Mouse (Mus musculus): ENCODE results near the gene Uspl1.

Uspl1 gene

DNA sequence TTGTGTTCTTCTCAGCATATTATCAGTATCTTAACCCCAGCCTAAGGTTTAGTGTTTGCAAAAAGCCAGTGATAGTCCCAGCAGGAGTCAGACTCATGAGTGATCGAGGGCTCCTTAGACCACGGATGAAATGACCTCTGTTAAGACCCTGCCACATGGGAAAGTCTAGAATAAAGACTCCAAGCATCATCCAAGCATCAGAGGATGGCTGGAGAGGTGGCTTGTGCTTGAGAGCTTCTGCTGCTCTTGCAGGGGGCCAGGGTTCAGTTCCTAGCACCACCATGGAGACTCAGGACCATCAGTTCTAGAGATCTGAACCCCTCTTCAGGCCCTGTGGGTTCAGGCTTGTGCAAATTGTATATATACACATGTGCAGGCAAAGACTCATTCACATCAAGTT lies 16.1 kb upstream of the Uspl1 start:
- DNase-seq (ENCODE audit: low read depth, low spot score): no peak

DNA sequence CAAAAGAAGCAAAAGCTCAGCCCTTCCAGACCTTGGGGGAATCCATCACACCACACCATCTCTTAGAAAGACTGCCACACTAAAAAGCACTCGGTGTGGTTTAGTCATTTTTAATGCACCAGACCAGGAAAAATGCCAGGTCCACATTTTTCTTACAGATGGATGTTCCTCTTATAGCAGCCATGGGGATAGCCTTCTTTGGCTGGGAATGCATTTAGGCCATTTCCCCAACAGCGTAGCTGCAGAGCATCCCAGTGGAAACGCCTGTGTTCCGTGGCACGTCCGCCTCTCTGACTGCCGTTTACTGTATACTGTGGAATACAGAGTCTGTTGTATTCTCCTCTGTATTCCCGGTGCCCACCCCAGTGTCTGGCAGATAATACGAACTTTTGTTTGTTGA lies 15.3 kb upstream of the Uspl1 start:
- no peak for DNase-seq (ENCODE audit: low read depth, low spot score)

DNA sequence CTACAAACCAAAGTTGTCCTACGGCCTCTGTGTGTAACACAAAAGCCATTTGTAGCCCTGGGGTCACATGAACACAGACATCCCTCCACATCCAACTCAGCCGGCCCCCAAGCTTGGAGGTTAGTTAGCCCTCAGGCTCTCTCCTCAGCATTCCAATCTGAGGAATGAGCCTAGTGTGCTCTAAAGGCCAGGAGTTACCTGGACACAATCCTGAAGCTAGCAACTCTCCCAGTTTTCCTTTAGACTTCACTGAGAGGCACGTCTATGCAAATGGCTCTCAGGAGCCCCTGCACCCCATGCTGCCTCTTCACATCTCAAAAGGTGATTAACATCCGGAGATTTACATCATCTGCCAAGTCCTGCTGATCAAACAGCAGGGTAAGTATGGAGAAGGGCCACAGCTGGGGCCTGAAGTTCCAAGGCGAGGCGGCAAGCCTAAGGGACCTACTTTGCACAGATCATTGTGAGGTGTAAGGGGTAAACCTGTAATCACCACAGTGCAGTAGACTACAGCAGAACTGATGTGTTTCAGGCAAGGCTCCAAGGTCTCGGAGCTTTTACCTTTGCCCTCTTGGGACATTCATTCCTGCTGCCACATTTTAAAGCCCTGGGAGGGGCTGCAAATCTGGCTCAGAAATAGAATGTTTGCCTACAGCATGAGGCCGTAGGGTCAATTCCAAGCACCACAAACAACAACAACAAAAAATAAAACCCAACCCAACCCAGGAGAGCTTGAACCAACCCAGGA lies 13.1 kb upstream of the Uspl1 start:
- DNase-seq (ENCODE audit: low read depth, low spot score): no peak

DNA sequence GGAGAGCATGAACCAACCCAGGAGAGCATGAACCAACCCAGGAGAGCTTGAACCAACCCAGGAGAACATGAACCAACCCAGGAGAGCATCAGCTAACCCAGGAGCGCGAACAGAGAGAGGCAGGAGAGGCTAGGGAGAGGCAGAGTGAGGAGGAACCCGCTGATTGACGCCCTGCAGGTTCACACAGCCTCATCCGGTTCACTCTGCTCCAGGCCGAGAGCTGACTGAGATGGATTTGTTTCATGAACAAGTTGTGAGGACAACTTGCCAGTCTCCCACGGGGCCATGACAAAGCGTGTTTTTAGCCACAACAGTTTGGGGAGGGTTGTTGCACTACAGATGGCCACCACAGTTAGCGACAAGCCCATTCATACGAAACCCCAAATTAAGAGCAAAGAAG lies 11.9 kb upstream of the Uspl1 start:
- no peak for DNase-seq (ENCODE audit: low read depth, low spot score)

DNA sequence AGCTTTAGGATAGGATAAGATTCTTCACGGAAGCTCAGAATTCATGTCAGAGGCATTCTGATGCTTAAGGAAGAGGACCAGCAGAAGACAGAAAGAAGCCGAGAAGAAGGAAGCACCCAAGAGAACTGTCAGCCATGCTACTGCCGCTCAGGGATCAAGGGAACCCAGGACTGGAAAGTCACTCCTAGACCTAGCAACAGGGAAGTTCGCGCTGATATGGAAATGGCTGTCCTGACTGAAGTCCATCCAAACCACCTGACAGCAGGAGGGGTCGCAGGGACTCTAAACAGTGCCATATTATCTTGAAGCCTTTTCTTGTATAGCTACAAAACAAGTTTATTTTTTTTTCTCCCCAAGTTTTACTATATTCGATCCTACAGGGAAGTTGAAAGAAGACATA lies 9.6 kb upstream of the Uspl1 start:
- DNase-seq (ENCODE audit: low read depth, low spot score): no peak

DNA sequence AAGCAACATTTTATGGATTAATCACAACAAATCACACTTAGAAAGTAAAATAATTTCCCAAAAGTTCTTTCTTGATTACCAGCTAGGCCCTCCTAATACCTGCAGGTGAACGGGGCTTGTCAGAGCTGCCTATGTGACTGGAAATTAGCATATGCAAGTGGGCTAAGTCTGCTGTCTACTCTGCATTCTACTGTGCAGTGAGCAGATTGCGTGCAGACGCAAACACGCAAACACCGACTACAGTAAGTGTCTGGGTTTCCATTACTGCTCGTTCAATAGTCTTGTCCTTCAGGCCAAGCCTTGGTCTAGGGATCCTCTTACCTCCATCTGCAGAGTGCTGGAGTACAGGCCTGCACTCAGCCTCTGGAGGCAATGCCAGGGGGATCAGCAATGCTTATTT lies 8.4 kb upstream of the Uspl1 start:
- DNase-seq (ENCODE audit: low read depth, low spot score): no peak

DNA sequence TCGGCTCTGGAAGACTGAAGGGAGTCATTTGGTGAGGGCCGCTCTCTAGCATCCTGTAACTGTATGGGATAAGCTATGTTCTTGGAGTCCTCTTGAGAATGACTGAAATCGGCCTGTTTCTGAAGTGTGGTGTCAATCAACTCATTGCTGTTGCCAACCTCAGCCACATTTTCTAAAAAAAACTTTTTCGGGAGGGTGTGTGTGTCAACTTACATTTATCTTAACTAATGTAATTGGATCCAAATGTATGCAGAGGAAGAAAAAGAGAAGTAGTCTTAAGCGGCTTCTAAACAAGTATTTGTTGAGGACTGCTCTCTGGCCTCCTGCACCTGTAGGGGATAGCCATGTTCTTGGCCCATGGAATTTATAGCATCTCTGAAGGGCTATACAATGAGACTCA lies 6.1 kb upstream of the Uspl1 start:
- no peak for DNase-seq (ENCODE audit: low read depth, low spot score)

DNA sequence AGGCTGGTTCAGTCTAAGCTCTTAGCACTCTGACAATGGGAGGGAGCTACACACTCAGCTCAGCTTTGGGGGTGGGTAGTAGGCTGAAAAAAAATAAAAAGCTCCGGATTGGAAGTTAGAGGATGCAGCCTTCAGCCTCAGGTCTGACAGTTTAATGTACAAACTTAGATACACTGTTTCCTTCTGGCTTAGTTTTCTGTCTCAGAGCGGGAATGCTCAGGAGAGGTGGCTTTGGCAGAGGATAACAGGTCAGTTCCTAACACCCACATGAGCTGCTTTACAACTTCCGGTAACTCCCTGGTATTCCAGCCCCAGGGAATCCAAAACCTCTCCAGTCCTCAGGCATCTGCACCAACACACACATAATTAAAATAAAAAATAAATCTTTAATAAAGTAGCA lies 4.3 kb upstream of the Uspl1 start:
- no peak for DNase-seq (ENCODE audit: low read depth, low spot score)

DNA sequence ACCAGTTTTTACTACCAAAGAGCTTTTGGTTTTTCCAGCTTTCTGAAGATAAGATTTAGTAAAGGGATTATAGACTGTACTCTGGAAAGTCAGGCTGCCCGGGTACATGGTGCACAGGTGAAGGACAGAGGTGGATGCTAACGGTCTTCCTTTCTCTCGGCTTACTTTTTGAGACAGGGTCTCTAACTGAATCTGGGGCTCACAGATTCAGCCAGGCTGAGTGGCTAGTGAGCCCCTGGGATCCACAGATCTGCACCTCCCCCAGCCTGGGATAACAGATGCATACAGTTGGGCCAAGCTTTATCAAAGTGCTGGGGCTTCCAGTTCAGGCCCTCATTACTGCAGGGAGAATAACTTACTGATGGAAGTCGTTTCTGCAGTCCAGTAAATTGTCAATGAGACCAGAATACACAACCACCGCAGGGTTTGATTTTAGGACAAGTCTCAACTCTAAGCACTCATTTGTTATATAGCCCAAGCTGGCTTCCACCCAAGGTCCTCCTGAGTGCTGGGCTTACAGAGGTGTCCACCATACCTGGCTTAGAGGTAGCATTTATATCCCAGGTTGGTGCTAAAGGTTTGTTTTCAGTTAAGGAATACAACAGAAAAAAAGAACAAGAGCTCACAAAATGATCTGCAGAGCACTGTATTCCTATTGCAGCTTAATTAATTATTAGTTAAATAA lies 1.8 kb upstream of the Uspl1 start:
- DNase-seq (ENCODE audit: low read depth, low spot score): no peak

DNA sequence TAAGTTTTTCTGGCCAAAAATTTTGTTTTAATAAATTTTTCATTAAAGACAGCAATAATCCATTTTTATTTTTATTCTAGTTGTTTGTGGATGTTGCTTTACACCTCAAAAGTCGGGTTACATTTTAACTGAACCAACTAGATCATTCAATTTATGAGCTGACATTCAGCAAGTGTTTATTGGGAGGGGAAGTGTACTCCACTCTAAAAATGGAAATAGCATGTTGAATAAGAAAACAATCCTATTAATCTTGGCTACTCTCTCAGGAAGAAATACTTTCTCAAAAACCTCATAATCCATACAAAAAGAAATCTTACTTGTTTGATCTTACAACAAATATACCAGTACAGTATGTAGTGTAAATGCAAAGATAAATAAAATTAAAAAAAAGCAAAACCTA lies 1.0 kb upstream of the Uspl1 start:
- DNase-seq (ENCODE audit: low read depth, low spot score): no peak

DNA sequence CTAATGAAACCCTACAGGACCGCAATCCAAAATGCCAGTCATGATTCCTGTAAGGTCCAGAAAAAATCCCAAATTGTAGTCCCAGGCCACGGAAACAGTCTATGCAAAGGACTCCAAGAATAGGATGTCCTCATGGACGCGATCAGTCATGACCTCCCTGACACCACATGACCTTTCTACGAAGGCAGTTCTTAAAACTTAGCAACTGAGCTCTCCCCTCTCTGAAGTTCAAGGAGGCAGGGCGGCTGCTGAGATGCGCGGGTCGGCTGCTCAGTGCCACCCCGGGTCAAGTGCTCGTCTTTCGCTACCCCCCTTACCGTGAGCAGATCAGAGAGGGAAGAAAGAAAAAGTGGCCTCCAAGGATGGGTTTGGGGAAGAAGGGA lies 438 bp upstream of the Uspl1 start:
- DNase-seq (ENCODE audit: low read depth, low spot score): no peak

DNA sequence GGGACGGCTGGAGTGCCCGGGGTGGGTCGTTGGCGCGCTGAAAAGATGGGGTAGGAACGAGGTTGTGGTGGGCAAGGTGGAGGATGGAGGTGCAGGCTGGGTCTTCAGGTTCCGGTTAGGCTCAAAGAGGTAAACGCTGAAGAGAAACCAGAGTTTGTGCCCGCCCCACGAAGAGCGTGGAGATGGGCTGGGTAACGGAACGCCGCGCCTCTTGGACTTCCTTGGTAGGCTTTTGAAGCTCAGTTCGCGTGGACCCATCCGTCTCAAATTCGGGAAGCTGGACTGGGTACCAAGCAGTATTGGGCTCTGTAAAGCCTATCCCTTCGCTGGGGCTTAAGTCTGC lies 665 bp downstream of the Uspl1 start:
- no peak for DNase-seq (ENCODE audit: low read depth, low spot score)

DNA sequence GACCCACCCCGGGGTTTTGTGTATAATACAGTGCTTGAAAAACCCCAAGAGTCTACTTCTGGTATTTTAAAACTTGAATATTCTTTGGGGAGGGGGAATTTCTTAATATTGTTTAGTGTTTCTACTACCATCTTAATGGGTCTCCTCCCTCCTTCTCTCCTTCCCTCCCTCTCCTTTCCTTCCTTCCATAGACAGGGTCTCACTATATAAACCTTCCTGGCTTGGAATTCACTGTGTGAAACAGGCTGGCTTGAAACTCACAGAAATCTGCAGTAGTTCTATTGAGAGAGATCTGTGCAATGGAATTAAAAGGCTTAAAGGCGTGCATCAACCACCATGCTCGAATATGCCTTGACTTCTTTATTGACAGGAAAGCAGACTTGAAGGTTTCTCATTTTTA lies 1.7 kb downstream of the Uspl1 start:
- DNase-seq (ENCODE audit: low read depth, low spot score): no peak

DNA sequence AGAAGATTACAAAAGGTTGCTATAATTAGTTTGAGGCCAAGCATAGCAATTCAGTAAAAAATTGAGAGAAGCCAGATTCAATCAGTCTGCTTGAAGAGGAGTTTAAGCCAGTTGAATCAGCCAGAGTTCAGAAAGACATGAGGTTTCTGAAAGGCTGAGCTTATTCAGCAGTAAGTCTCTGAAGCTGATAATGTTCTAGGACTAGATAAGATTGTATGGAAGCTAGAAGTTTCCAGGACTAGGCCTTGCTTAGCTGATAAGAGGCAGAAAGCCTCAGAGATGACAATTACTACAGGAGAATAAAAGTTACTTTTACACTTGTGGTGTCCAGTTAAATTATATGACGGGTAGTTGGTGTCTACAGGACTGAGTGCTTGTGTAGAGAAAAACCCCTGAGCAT lies 6.0 kb downstream of the Uspl1 start:
- DNase-seq (ENCODE audit: low read depth, low spot score): no peak

DNA sequence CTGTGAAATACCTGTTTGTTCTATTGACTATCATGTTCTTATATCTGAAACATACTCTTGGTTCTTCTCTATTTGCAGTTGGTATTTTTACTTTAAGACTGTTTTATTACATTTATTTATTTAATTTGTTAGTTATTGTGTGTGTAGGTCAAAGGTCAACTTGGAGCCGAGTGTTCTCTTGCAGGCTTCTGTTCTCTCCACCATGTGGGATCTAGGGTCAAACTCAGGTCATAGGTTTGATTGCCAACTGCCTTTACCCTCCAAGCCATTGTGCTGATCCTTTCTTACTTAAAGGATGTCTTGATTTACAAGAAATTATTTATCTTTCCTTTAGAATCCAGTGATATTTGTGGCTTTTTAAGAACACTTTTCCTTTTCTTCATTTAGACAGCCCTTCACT lies 12.5 kb downstream of the Uspl1 start:
- DNase-seq (ENCODE audit: low read depth, low spot score): no peak

DNA sequence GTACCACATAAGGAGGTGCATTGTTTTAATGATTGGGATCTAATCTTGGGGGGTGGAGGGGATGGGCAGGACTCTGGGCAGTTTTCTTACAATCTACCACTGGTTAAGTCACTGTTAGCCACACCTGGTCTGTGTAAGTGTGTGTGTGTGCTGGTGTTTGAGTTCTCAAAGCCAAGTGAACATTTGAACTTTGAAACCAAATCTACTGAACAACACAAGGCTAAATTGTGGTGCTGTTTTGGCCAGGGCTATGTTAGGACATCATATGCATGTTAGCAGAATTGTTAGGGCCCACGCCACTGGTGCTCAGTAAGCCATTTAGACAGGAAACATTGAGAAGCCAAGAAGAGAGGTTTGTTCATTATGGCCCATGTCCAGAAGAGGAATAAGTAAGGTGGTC lies 14.6 kb downstream of the Uspl1 start:
- no peak for DNase-seq (ENCODE audit: low read depth, low spot score)

DNA sequence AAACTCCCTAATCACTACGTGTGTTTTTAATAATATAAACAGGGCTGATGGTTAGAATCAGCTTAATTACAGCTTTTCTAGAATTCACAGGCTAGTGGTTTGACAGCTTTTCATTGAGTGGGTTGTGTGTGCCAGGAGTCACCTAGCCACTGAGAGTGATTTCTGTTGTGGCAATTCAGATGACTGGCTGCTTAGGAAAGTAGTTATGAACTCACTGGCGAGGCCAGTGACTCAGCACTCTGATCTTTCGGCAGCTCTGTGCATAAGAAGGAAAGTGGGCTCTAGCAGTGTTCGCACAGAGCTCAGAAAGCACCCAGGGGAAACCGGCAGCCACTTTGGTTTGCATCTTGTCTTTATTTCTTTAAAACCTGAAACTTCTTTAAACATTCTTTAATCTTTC lies 18.8 kb downstream of the Uspl1 start:
- no peak for DNase-seq (ENCODE audit: low read depth, low spot score)

DNA sequence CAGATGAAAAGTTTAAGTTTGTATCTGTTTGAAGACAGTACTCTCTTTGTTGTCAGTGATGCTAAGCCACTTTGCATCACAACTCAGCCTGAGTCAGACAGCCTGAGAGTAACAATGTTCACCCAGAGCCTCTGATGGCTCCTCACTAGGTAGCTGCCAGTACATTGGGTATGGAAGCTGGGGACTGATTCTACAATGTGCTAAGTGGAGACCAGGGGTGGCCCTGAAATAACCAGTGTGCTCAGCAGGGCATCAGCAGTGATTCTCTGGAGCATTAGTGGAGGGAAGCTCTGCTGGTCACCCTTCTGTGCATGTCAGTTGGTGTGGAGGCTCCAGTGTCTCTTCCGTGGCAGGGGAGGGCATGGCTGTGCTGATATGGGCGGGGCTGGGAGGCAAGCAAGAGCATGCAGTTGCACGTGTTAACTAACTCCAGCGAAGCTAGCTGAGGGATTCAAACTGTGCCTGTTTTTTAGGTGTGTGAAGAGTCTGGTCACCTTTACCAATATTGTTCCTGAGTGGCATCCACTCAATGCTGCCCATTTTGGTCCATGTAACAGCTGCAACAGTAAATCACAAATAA lies 19.7 kb downstream of the Uspl1 start:
- no peak for DNase-seq (ENCODE audit: low read depth, low spot score)

DNA sequence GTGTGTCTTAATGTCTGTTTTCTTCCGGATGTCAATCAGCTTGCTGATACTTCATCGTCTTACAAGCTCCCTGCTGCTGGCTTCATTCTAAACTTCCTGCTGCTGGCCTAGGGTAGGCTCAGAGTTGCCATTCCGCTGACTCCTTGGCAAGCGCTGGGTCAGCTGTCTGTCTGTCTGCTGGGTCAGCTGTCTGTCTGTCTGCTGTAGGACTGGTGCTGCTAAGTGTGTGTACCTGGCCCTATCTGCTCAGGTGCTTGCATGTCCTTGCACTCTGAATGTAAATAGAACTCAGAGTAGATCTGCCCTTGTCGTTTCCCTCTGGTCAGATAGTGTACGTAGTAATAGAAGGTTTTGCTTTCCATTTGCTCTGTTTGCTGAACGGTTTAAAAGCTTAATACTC lies 20.7 kb downstream of the Uspl1 start:
- no peak for DNase-seq (ENCODE audit: low read depth, low spot score)

DNA sequence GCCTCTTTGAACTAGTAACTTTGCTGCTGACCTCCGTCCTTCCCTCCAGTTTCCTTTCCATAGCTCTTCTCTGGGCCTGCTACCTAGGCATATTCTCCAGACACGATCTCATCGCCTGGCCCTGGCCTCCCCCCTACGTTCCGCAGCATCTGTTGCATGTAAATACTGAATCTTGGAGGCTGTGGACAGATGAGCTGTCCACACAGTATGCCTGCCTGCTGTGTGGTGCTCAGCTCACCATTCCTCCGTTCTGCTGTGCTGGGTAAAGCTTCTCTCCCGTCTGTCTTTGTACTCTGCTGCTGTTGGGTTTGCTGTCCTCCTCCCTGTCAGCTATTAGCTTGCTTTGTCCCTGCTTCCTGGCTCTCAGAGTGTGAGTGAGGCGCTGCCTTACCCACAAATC lies 21.1 kb downstream of the Uspl1 start:
- DNase-seq (ENCODE audit: low read depth, low spot score): no peak

DNA sequence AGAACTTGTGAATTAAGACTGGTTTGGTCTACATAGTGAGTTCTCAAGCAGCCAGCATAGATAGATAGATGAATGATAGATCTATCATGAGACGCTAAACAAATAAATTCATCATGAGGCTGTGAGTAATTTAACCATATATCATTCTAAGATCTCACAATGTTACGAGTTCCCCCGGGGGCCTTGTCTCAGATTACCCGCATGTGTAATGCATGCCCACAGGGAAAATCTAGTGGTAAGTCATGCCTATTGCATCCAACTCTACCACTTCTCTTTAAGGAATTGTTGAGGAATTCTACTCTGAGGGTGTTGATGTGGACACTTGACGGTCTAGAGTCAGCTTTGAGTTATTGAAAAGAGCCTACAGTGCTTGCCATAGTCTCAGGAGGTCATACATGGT lies 22.1 kb downstream of the Uspl1 start:
- no peak for DNase-seq (ENCODE audit: low read depth, low spot score)

DNA sequence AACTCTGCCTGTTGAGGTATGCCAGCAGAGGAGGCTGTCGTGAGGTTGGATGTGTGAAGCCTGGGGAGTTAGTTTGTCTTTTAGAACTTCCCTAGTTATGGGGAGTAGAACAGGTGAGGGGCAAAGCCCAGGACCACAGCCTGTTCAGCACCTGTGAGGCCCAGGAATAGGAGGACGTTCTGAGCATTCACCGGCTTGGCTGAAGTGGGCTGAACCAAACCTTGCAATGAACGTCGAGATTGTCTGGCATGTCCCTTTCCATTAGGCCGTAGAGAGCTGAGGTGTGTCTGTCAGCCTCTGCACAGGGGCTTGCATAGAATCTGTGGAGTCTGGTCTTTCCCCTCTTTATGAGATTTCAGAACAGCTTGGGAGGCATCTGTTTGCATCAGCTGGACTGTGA lies 23.5 kb downstream of the Uspl1 start:
- no peak for DNase-seq (ENCODE audit: low read depth, low spot score)

DNA sequence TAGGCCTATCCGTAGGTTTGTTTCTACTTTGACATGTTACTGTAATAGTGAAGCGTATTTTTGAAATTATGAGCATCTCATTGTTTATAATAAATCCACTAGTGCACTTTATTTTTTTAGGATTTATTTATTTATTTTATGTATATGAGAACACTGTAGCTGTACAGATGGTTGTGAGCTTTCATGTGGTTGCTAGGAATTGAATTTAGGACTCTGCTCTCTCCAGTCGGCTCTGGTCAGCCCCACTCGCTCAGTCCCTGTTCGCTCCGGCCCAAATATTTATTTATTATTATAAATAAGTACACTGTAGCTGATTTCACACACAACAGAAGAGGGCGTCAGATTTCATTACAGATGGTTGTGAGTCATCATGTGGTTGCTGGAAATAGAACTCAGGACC lies 24.6 kb downstream of the Uspl1 start:
- DNase-seq (ENCODE audit: low read depth, low spot score): no peak

DNA sequence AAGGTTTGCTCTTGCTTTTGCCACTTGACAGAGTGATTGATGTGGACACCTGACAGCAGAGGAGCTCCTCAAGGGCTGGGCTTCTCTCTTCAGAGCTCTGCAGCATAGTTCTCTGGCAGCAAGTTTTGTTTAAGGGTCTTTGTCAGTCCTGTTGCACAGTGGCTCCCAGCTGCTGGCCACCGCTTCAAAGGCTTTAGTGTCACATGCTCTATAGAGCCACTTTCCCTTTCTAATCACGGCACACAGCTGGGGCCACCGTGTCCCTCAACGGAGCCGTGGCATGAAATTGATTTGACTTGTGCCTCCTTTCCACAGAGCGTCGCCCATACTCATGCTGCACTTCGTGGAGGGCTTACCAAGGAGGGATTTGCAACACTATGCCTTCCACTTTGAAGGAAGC lies 25.2 kb downstream of the Uspl1 start:
- no peak for DNase-seq (ENCODE audit: low read depth, low spot score)
